Mouse (Mus musculus) hindbrain, embryonic 10.5 days (tissue): Measurements from ENCODE around the gene Scel. TPM values are rescaled to one million over a fixed set of nuclear protein-coding genes. Genes with fewer than 3 reads are reported as not detected.

Source experiments
- DNase-seq: peaks from one replicate; pipeline ENCODE4 v3.0.0-alpha.2; 2017; ENCODE audit warnings: low spot score
- H3K27ac ChIP-seq: fragments of 300-500 bp; sonication (generic); 2 replicates; pipeline ENCODE4 v1.5.1; 2016; ENCODE audit warnings: mild to moderate bottlenecking, moderate library complexity
- H3K27me3 ChIP-seq: fragments of 300-500 bp; sonication (generic); 2 replicates; pipeline ENCODE4 v1.6.1; 2016; ENCODE audit warnings: mild to moderate bottlenecking; ENCODE audit not compliant: poor library complexity, insufficient read depth, severe bottlenecking
- H3K36me3 ChIP-seq: fragments of 300-500 bp; sonication (generic); 2 replicates; pipeline ENCODE4 v1.6.1; 2016; ENCODE audit warnings: mild to moderate bottlenecking, moderate library complexity
- H3K4me1 ChIP-seq: fragments of 300-500 bp; sonication (generic); replicated peaks from 2 replicates; pipeline ENCODE4 v1.6.1; 2016; ENCODE audit warnings: mild to moderate bottlenecking
- H3K4me3 ChIP-seq: fragments of 300-500 bp; sonication (generic); 2 replicates; pipeline ENCODE4 v1.5.1; 2016; ENCODE audit warnings: mild to moderate bottlenecking, moderate library complexity
- H3K9me3 ChIP-seq: fragments of 300-500 bp; sonication (generic); 2 replicates; pipeline ENCODE4 v1.6.1; 2016; ENCODE audit warnings: mild to moderate bottlenecking, moderate library complexity
- WGBS: fragments of 180-500 bp; shearing (Covaris S2); methylation state at CpG from one replicate; pipeline ENCODE4 v1.1.7; 2016; 5-methylcytosine and 5-hydroxymethylcytosine counted together
- polyA plus RNA-seq: library from polyadenylated mRNA; unstranded; fragments of >200 nt; fragmentation: Nextera tagmentation; extraction: Ambion mirVana; gene quantifications from 2 replicates; pipeline ENCODE4 v1.2.1, GENCODE M21; 2016

Scel gene
- polyA plus RNA-seq, 1 experiment from 2014 or later = 0.16 TPM

GRCm38 (mm10) chr14:103531722-103532341 lies 18.7 kb downstream of the Scel start:
- Histone ChIP-seq H3K4me3 (no peak overlapping the region), H3K27ac (no peak overlapping the region), H3K27me3 (no peaks in the 10 kb centered on the region), H3K4me1 (peaks cover 11% of the 10 kb centered on the region), H3K36me3 (no peaks in the 10 kb centered on the region), H3K9me3 (peaks cover 5% of the 10 kb centered on the region; the same call in 1 of the 2 replicates)
- WGBS = 93% methylated on average over 11 of the region's 11 CpGs
- no peak for DNase-seq

GRCm38 (mm10) chr14:103535511-103536024 lies 22.4 kb downstream of the Scel start:
- Histone ChIP-seq H3K27me3 (no peaks in the 10 kb centered on the region), H3K4me1 (no peaks in the 10 kb centered on the region), H3K9me3 (no peaks in the 10 kb centered on the region), H3K36me3 (no peaks in the 10 kb centered on the region), H3K27ac (no peak overlapping the region), H3K4me3 (no peak overlapping the region)
- WGBS = 89% methylated on average over 8 of the region's 8 CpGs
- DNase-seq = no peak

DNA sequence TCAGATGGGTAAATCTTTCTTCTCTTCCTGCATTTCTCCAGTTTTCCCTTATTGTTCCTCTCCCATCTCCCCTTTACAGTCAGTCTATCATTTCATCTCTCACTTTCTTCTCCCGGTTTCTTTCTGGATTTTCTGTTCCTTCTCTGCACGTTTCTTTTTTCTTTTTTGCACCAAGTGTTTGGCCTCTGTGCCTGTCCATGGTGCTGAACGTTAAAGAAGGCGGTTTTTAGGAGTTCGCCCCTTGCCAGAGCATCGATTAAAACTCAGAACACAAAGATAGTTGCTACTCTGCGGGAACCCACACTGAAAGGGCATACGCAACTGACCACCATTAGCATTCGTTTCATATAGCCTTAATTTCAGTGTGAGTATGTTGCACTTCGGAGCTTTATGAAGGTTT lies 23.2 kb downstream of the Scel start:
- H3K4me3 ChIP-seq = no peak overlapping the region
- WGBS = 37% methylated on average over 10 of the region's 10 CpGs
- DNase-seq = no peak
- no peaks in the 10 kb centered on the region for H3K36me3 ChIP-seq
- no peaks in the 10 kb centered on the region for H3K9me3 ChIP-seq
- H3K27me3 ChIP-seq = no peaks in the 10 kb centered on the region
- no peak overlapping the region for H3K27ac ChIP-seq
- no peaks in the 10 kb centered on the region for H3K4me1 ChIP-seq

DNA sequence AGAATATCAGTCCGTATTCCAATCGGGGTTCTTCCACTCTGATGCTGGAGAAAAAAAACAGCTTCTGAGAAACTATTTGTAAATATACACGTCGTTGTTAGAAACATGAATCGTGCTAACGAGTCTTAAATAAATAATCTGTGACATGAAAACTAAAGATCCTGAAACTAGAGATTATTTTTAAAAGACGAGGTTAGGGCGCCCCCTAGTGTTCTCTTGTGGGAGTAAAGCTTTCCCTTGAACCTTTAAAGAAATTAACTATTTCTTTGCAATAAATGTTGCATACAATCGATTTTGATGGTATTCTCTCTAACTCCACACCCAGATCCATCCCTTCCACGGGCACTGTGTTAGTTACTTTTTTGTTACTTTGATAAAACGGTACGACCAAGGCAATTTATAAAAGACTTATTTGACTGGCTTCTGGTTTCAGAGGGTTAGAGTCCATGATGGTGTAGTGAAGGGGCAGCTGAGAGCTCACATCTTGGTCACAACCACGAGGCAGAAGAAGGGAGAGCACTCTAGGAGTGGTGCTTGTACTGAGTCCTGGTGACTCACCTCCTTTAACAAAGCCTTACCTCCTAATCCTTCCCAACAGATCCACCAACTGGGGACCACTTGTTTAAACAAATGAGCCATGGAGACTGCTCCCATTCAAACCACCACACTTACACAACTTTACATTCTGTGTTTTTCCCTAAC lies 24.4 kb downstream of the Scel start:
- no peak overlapping the region for H3K4me3 ChIP-seq
- 17% methylated on average over 13 of the region's 13 CpGs for WGBS
- peaks cover 9% of the 10 kb centered on the region for H3K4me1 ChIP-seq
- no peaks in the 10 kb centered on the region for H3K27me3 ChIP-seq
- DNase-seq = no peak
- no peaks in the 10 kb centered on the region for H3K9me3 ChIP-seq
- no peaks in the 10 kb centered on the region for H3K36me3 ChIP-seq
- no peak overlapping the region for H3K27ac ChIP-seq

DNA sequence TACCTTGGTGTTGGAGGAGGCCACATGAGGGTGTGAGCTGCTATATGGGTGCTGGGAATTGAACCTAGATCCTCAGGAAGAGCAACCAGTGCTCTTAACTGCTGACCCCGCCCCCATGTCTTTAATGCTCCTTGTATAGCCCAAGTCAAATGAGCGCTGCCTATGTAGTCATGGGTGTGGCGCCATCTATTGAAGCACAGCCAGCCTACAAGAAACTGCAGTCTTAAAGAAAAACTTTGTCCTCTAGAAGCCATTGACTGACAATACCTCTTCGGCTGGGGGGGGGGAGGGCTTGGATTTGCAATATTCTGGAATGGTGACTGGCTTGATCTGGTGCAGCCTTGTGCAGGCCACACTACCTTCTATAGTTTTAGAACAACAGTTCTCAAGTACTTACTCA lies 26.7 kb downstream of the Scel start:
- no peak for DNase-seq
- Histone ChIP-seq H3K27me3 (no peaks in the 10 kb centered on the region), H3K4me1 (peaks cover 25% of the 10 kb centered on the region), H3K36me3 (no peaks in the 10 kb centered on the region), H3K27ac (no peak overlapping the region), H3K9me3 (no peaks in the 10 kb centered on the region), H3K4me3 (no peak overlapping the region)
- 62% methylated on average over 4 of the region's 4 CpGs for WGBS

DNA sequence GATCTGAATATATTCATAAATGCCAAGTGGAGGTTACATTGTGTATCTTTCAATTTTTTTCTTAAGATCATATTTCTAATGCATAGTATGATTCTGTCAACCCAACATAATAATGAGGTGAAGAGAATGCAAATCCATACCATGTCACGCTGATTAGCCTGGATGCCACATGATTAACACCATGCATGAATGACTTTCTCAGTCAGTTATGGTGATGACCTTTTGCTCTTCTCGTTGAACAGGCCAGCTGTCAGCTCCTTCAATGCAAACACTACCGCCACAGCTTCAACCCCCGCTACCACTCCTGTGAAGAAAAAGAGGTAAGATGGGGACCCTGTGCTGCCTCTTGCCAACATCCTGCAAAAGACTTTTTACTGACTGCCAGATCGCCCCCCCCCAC lies 28.5 kb downstream of the Scel start:
- DNase-seq = no peak
- Histone ChIP-seq H3K27me3 (no peaks in the 10 kb centered on the region), H3K36me3 (no peaks in the 10 kb centered on the region), H3K9me3 (no peaks in the 10 kb centered on the region), H3K4me1 (peaks cover 27% of the 10 kb centered on the region), H3K4me3 (no peak overlapping the region), H3K27ac (peak overlapping the region; percentile 75; the same call in 1 of the 2 replicates)
- 35% methylated on average over 5 of the region's 5 CpGs for WGBS

DNA sequence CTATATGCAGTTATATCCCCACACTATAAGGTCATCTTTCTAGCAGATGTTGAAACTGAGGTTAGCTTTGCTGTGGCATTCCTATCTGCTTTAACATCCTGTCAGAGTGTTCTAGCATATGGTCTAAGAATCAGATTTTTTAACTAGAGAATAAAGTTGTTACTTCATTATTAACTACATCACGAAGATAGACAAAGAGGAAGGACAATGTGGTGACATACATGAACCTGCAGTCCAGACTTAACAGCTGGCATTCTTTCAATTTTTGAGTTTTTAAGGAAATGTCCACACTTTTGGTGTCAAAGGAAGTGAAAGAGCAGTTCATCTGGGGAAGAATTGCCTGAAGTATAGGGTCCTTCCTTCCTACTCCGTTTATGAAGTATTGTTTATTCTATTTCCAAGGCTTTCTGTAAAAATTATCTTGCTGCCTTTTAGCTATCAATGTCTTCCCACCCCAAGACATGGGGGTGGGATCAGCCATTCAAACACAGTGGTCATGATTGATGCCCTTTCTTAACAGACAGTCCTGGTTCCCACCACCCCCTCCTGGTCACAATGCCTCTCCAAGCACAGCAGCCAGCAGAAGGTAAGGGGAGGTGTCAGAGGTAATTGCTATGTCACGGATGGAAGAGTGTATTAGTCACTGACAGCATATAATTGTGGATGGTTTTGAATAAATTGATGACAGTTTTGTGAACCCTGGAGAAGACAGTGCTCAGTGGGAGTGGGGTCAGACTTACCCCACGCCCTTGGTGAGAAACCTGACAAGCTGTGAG lies 30.4 kb downstream of the Scel start:
- no peak for DNase-seq
- no peak overlapping the region for H3K4me3 ChIP-seq
- WGBS = 56% methylated on average over 4 of the region's 4 CpGs
- no peaks in the 10 kb centered on the region for H3K9me3 ChIP-seq
- no peaks in the 10 kb centered on the region for H3K27me3 ChIP-seq
- peaks cover 27% of the 10 kb centered on the region for H3K4me1 ChIP-seq
- no peaks in the 10 kb centered on the region for H3K36me3 ChIP-seq
- H3K27ac ChIP-seq = 0 out of 2 replicates have a peak overlapping the region, but pooled peaks have one; percentile 16

DNA sequence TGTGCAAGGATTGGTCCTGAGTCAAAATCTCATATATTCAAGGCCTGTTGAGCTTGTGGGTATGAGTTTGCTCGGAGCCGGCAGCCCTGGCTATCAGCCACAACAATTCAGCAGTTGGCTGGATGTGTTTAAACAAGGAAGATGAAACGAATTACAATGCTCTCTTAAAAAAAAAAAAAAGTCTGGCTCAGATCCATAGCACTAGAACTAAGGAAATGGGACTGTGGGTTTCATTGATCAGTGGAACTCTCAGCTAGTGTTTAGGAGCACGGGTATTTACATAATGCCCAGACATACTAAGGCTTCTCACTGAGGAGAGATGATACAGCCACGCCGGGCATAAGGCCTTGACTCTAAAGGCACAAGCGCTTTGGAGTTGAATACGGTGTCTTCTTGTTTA lies 32.6 kb downstream of the Scel start:
- Histone ChIP-seq H3K4me3 (no peak overlapping the region), H3K27ac (no peak overlapping the region), H3K27me3 (no peaks in the 10 kb centered on the region), H3K9me3 (no peaks in the 10 kb centered on the region), H3K4me1 (peaks cover 27% of the 10 kb centered on the region), H3K36me3 (no peaks in the 10 kb centered on the region)
- WGBS = 79% methylated on average over 8 of the region's 8 CpGs
- no peak for DNase-seq

DNA sequence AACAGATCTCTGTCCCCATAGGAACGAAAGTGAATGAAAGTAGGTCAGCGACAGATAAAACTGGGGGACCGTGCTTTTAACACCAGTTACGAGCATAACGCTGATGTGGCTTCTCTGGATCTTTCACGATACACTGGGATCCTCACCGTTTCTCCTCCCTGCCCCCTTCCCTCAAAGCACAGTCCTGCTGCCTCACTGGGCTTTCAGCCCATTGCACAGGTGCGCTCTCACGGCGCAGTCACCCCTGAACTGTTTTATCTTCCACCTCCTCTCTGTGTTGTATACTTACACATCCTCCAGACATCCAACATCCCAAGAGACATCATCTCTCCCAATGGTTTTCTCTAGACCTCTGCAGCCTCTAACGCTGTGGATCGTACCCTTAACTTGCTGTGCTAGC lies 33.1 kb downstream of the Scel start:
- H3K27me3 ChIP-seq = no peaks in the 10 kb centered on the region
- no peaks in the 10 kb centered on the region for H3K36me3 ChIP-seq
- H3K27ac ChIP-seq = no peak overlapping the region
- no peak for DNase-seq
- H3K9me3 ChIP-seq = no peaks in the 10 kb centered on the region
- H3K4me3 ChIP-seq = no peak overlapping the region
- WGBS = 89% methylated on average over 12 of the region's 12 CpGs
- peaks cover 27% of the 10 kb centered on the region for H3K4me1 ChIP-seq

GRCm38 (mm10) chr14:103548220-103548619 lies 35.1 kb downstream of the Scel start:
- no peak for DNase-seq
- no peaks in the 10 kb centered on the region for H3K9me3 ChIP-seq
- peaks cover 20% of the 10 kb centered on the region for H3K4me1 ChIP-seq
- whole genome bisulfite sequencing = 86% methylated on average over 6 of the region's 6 CpGs
- H3K27ac ChIP-seq = no peak overlapping the region
- no peak overlapping the region for H3K4me3 ChIP-seq
- H3K36me3 ChIP-seq = no peaks in the 10 kb centered on the region
- H3K27me3 ChIP-seq = no peaks in the 10 kb centered on the region

- 18% methylated on average over 8 of the region's 8 CpGs for whole genome bisulfite sequencing
- H3K4me1 ChIP-seq = peaks cover 16% of the 10 kb centered on the region
- DNase-seq = peak; percentile 83
- H3K27ac ChIP-seq = no peak overlapping the region
- no peaks in the 10 kb centered on the region for H3K27me3 ChIP-seq
- H3K9me3 ChIP-seq = no peaks in the 10 kb centered on the region
- no peak overlapping the region for H3K4me3 ChIP-seq
- no peaks in the 10 kb centered on the region for H3K36me3 ChIP-seq
Observed at GRCm38 (mm10) chr14:103550480-103550879, 37.3 kb downstream of the Scel start.

GRCm38 (mm10) chr14:103550921-103551320 lies 37.8 kb downstream of the Scel start:
- Histone ChIP-seq H3K4me3 (no peak overlapping the region), H3K4me1 (peaks cover 14% of the 10 kb centered on the region), H3K27ac (no peak overlapping the region), H3K9me3 (no peaks in the 10 kb centered on the region), H3K27me3 (no peaks in the 10 kb centered on the region), H3K36me3 (no peaks in the 10 kb centered on the region)
- WGBS = 82% methylated on average over 10 of the region's 10 CpGs
- DNase-seq = no peak

- Histone ChIP-seq H3K36me3 (no peaks in the 10 kb centered on the region), H3K4me1 (peaks cover 17% of the 10 kb centered on the region), H3K9me3 (no peaks in the 10 kb centered on the region), H3K4me3 (no peak overlapping the region), H3K27ac (no peak overlapping the region), H3K27me3 (no peaks in the 10 kb centered on the region)
- DNase-seq = no peak
- WGBS = 81% methylated on average over 4 of the region's 4 CpGs
Observed at GRCm38 (mm10) chr14:103551921-103552320, 38.8 kb downstream of the Scel start.
